Mouse (Mus musculus) right cerebral cortex, postnatal 14 days (tissue): ENCODE data around the gene Atp5j.

Experiments used
- DNase-seq: peaks from one replicate; pipeline ENCODE4 v3.0.0; 2022

The Atp5j gene

GRCm38 (mm10) chr16:84835441-84835822, at the start of gene Atp5j:
TSS of gene Atp5j (minus strand) at chr16:84835625.
- DNase-seq, result peak; percentile 84

DNA sequence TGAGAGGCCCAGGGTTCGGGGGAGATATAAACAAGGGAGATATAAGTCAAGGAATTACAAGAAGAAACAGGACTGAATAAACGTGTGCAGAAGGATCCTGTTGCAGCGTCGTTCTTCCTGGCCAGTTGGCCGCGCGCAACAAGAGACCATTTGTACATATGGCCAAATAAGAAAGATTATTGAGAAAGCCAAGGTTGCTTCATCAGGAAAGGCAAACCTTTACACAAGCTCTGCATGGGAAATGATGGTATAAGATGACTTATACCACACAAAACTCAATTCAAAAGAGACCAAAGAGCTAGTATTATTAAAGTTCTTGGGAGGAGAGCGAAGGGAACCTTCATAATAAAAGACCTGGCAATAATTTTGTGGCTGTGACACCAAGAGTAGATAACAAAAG, 49.1 kb upstream of the Atp5j start:
- no peak for DNase-seq

GRCm38 (mm10) chr16:84881754-84882321, 46.4 kb upstream of the Atp5j start:
- no peak for DNase-seq

GRCm38 (mm10) chr16:84881168-84881567, 45.7 kb upstream of the Atp5j start:
- DNase-seq, result no peak

GRCm38 (mm10) chr16:84879146-84879545, 43.7 kb upstream of the Atp5j start:
- peak; percentile 64 for DNase-seq

DNA sequence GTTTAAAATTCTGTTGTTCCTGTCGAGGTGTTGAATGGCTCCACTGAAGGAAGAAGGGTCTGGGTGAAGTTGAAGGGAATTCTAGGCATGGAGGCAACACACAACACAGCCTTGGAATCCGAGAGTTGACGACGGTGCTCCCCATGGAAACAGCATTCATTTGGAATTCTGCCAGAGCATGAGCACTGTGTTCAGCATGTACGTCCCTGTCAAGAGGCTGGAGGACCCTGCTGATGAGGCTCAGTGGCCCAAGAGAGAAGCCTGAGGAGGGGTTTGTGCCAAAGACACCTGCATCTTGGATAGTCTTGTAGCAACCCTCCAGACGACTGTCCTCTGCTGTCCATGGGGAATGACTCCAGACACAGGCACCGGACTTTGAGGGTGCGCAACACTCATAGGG, 40.7 kb upstream of the Atp5j start:
- DNase-seq, result peak; percentile 7

DNA sequence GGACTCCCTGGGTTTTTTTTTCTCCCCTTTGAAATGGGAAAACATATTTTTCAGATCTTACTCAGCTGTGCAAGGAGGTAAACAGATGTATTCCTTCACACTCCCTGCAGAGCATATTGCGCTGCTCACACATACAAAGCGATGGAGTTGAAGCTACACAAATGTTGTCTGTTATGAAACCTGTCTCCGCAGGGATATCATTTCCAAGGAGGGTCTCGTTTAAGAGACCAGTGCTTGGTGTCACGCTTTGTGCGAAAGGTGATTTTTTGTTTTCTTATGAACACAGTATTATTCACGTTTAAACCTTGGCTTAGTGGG, 40.3 kb upstream of the Atp5j start:
- DNase-seq, result no peak

DNA sequence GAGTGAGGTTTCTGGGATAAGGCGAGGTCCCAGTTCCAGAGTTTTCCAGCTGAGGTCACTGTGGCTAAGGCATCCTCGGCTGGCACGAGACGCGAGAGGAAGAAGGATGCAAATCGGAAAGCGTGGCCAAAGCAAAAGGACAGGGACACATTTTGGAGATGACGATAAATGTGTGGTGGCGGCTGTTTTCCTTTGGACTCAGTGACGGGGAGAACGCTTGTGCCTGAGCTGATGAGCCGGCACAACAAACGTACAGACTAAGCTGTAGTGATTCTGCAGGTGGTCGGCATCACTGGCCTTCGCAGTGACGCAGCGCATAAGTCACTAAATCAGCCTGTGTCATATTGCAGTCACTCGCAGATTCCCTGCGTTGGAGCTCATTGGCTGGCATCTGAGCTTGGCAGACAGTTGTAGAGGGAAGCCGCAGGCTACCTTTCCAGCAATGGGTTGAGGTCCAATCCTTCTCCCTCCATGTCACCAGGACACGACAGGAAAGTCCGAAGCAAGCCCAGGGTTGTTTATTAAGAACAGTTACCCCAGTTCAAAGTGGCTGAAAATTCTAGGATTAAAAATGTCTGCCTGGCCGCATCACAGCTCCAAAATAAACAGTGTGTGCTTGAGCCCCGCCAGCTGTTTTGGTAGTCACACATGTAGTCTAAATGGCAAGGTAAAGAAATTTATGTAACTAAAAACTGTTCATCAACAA, 39.7 kb upstream of the Atp5j start:
- peak; percentile 19 for DNase-seq

DNA sequence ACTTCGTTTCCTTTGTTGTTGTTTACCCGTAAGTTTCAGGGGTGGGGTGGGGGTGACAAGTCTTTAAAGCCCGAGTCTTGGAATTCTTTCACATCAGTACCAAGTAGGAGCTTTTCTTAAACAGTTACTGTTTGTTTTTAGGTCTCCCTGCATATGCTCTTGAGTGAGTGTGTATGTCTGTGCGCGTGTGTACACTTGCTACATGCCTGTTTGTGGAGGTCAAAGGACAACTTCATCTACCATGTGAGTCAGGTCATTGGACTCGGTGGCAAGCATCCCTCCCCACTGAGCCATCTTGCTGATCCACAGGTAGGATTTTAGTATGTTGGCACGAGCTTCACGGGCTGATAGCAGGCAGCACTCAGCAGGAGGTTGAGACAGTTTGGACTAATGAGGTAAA, 38.4 kb upstream of the Atp5j start:
- no peak for DNase-seq

- no peak for DNase-seq
Measured at GRCm38 (mm10) chr16:84864656-84865055, 29.2 kb upstream of the Atp5j start.

GRCm38 (mm10) chr16:84853492-84853891, 18.1 kb upstream of the Atp5j start:
- no peak for DNase-seq

- DNase-seq, result no peak
Measured at GRCm38 (mm10) chr16:84838576-84838975, 3.2 kb upstream of the Atp5j start.

DNA sequence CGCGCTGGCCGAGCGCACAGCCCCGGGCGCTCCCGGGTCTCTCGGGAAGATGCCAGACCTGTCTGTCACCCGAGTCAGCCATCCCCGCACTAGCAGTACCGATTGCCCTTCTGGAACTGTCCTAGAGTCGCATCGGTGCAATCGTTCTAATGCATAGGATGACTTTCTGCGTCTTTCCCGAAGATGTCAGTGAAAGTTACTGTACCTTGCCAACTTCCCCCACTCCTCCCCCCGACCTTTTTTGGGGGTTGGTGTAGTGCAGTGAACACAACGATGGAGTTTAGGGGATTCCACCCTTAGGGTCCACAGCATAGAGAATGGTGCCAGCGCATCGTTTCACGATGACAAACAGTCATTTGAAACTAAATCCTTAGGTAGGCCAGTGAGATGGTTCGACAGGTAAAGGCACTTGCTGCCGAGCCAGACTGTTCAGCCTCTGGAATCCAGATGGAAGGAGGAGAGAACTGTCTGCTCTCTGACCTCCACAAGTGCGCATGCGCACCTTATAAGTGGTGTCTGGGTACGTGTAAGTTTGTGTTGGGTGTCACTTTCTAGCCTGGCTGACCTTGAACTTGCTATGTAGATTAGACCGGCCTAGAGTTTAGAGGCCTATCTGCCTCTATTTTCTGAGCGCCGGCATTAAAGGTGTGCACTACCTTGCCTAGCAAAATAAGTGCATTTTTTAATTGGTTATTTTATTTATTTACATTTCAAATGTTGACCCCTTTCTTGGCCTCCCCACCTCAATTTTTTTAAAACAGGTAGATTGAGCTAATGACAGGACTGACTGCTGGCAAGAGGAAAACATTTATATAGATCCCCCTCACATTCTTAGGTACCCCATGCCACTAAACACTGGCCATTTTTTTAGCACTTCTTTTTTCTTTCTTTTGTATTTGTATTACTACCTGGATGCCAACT, 658 bp upstream of the Atp5j start:
- DNase-seq, result peak; percentile 11

GRCm38 (mm10) chr16:84834745-84835440, 532 bp downstream of the Atp5j start, which contains the start of gene Gabpa:
TSS of gene Gabpa (plus strand) at chr16:84834925.
- DNase-seq, result peak; percentile 92

GRCm38 (mm10) chr16:84834344-84834743, 1.1 kb downstream of the Atp5j start:
- no peak for DNase-seq

DNA sequence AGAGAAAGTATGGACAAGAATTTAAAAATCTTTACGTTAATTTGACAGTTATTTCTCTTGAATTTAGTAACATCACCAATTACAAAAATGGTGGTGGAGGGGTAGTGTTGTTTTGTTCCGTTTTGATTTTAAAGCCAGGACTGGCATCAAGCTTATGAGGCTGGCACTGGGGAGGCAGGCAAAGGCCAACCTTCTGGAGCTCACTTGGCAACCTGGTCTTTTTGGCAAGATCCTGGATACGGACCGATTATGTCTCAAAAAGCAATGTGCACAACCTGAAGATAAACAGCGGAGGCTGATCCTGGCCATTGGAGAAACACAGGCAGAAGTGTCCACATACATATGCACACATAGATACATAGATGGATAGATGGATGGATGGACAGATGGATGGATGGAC, 2.7 kb downstream of the Atp5j start:
- DNase-seq, result no peak

DNA sequence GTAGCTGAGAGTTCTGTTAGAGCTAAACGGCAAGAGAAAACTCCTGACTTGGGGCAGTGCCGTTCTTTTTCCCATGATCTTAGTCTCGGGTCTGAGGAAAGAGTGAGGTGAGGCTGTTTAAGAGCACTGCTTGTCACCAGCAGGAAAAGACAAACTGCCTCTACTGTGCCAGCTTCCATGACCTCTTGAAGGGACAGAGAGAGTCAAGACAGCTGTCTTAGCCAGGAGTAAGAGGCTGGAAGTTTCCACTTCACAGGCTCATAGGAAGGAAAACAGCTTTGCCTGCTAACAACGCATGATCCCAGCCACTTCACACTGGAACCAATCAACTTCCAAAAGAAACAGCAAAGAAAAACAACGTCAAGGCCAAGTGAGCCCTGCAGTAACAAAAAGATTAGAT, 3.7 kb downstream of the Atp5j start:
- no peak for DNase-seq

GRCm38 (mm10) chr16:84825009-84825408, 10.4 kb downstream of the Atp5j start:
- DNase-seq, result no peak

- peak; percentile 26 for DNase-seq
Measured at GRCm38 (mm10) chr16:84817423-84817822, 18.0 kb downstream of the Atp5j start.

- no peak for DNase-seq
Measured at GRCm38 (mm10) chr16:84814511-84814910, 20.9 kb downstream of the Atp5j start.

GRCm38 (mm10) chr16:84813852-84814251, 21.6 kb downstream of the Atp5j start:
- no peak for DNase-seq

DNA sequence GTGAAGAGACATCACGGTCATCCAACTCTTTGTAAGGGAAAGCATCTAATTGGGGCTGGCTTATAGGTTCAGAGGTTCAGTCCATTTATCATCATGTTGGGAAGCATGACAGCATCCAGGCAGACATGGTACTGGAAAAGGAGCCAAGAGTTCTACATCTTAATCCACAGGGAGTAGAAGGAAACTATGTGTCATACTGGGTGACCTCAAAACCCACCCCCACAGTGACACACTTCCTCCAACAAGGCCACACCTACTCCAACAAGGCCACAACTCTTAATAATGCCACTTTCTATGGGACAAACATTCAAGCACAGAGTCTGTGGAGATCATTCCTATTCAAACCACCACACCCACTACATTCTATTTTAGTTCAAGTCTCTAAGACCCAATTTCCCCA, 25.2 kb downstream of the Atp5j start:
- DNase-seq, result no peak

GRCm38 (mm10) chr16:84807874-84808273, 27.6 kb downstream of the Atp5j start:
- no peak for DNase-seq
